Mouse (Mus musculus) intestine, embryonic 15.5 days (tissue): ENCODE measurements around the gene Ptpn18. TPM values are rescaled to one million over a fixed set of nuclear protein-coding genes. Genes with fewer than 3 reads are reported as not detected.

Source experiments
- ATAC-seq: fragments of 200-750 bp; cut with Nextera tagmentation; 2 replicates; pipeline ENCODE4 v1.8.0; 2017; ENCODE audit warnings: moderate TSS enrichment, moderate library complexity
- H3K27ac ChIP-seq: fragments of 300-500 bp; sonication (generic); 2 replicates; pipeline ENCODE4 v1.5.1; 2015; ENCODE audit warnings: mild to moderate bottlenecking, inconsistent platforms
- H3K27me3 ChIP-seq: fragments of 300-500 bp; sonication (generic); replicated peaks from 2 replicates; pipeline ENCODE4 v1.6.1; 2015; ENCODE audit warnings: inconsistent platforms
- H3K36me3 ChIP-seq: fragments of 300-500 bp; sonication (generic); 2 replicates; pipeline ENCODE4 v1.6.1; 2015; ENCODE audit warnings: inconsistent platforms
- H3K4me1 ChIP-seq: fragments of 300-500 bp; sonication (generic); replicated peaks from 2 replicates; pipeline ENCODE4 v1.6.1; 2015; ENCODE audit warnings: inconsistent platforms
- H3K4me2 ChIP-seq: fragments of 300-500 bp; sonication (generic); replicated peaks from 2 replicates; pipeline ENCODE4 v1.6.1; 2015; ENCODE audit warnings: mild to moderate bottlenecking, inconsistent platforms
- H3K4me3 ChIP-seq: fragments of 300-500 bp; sonication (generic); replicated peaks from 2 replicates; pipeline ENCODE4 v1.5.1; 2015; ENCODE audit warnings: inconsistent platforms
- H3K9ac ChIP-seq: fragments of 300-500 bp; sonication (generic); 2 replicates; pipeline ENCODE4 v1.6.1; 2015; ENCODE audit warnings: inconsistent platforms
- H3K9me3 ChIP-seq: fragments of 300-500 bp; sonication (generic); 2 replicates; pipeline ENCODE4 v1.6.1; 2016; ENCODE audit warnings: inconsistent platforms
- WGBS: fragments of 180-500 bp; shearing (Covaris S2); methylation state at CpG from one replicate; pipeline ENCODE4 v1.1.7; 2015; 5-methylcytosine and 5-hydroxymethylcytosine counted together
- polyA plus RNA-seq: library from polyadenylated mRNA; unstranded; fragments of >200 nt; fragmentation: Nextera tagmentation; extraction: Ambion mirVana; gene quantifications from 2 replicates; pipeline ENCODE4 v1.2.1, GENCODE M21; 2015

The Ptpn18 gene
- polyA plus RNA-seq, result 22.9 and 28.5 TPM in 2 replicates

DNA sequence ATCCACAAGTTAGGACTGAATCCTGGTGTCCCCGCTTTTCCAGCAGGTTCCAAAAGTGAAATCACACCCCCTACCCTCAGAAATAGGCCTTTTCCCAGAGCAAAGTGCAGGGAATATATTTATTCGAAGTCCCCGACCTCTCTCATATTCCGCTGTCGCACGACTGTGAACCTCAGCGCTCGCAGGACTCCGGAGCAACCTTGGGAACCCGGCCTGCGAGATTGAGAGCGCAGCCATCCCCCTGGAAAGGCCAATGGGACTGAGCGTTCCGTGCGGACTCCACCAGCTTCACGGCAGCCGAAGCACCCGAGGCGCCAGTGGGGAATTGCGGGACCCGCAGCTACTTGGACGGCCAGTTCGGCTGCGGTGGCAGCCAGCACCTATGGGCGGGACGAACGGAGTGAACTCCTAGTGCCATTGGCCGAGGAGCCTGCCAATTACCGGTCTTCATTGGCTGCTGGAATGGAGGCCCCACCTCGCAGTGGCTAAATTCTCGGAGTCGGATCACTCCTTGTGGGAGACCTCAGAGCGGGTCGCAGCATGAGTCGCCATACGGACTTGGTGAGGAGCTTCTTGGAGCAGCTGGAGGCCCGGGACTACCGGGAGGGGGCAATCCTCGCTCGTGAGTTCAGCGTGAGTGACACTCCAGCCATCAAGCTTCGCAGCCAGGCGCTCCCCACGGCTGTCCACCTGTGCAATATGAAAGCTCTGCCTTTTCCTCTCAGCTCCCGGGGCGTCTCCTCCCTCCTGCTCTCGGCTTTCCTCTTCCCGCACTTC, at the start of gene Ptpn18:
Gene Ptpn18, plus strand, starts transcription at position 479 of the 777 bp plus-strand sequence.
- peak within 1 kb of the TSS; percentile 60 for H3K27ac ChIP-seq

DNA sequence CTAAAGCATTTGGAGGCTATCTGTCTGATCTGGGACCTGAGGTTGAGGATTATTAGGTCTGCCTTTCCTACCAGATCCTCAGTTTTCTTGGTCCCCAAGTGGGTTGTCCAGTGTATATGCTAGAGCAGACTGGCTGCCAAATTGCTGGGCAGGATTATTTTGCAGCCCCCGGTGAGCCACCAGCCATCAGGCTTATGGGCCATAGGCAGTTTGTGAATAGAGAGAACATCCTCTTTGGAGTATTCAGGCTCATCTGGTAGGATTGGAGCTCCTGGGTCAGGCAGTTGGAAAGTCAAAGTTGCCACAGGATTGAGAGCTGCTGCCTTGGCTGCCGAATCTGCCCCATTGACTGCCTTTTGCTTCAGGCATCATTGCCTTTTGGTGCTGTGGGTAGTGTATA, 31.1 kb upstream of the Ptpn18 start:
- no peak for ATAC-seq
- Histone ChIP-seq H3K9me3 (peaks cover 18% of the 10 kb centered on the region; the same call in 1 of the 2 replicates), H3K27me3 (no peaks in the 10 kb centered on the region), H3K36me3 (peaks cover 12% of the 10 kb centered on the region; the same call in 1 of the 2 replicates), H3K9ac (no peak overlapping the region), H3K27ac (no peak overlapping the region), H3K4me2 (no peak overlapping the region), H3K4me3 (no peak overlapping the region), H3K4me1 (no peaks in the 10 kb centered on the region)
- 98% methylated on average over 2 of the region's 2 CpGs for WGBS

More for the DNA sequence above, at the start of gene Ptpn18:
- Histone ChIP-seq H3K4me1 (0 out of 2 replicates have a peak, but pooled peaks cover 6% of the 10 kb centered on the region), H3K4me3 (peak within 1 kb of the TSS; percentile 54), H3K9ac (peak within 1 kb of the TSS; percentile 54), H3K9me3 (no peaks in the 10 kb centered on the region), H3K36me3 (no peaks in the 10 kb centered on the region), H3K4me2 (peak within 1 kb of the TSS; percentile 82), H3K27me3 (no peaks in the 10 kb centered on the region)
- peak; percentile 98 for ATAC-seq
- under 1% methylated on average over 48 of the region's 48 CpGs for WGBS

DNA sequence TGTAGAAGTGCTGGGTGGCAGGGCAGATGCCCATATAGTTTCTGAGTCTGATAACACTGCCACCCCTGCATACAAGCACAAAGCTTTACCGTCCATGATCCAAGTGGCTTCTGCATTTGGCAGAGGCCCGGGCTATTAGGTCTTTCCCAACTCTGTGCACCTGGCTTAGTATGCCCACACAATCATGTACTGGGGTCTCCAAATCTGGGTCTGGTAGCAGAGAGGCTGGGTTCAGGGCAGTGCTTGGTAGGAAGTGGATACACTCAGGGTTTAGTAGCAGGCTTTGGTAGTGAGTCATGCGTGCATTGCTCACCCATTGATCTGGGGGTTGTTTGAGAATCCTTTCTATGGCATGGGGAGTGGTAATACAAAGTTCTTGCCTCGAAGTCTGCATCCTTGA, 30.3 kb upstream of the Ptpn18 start:
- WGBS, result 95% methylated on average over 4 of the region's 4 CpGs
- Histone ChIP-seq H3K36me3 (peaks cover 12% of the 10 kb centered on the region; the same call in 1 of the 2 replicates), H3K4me1 (peaks cover 3% of the 10 kb centered on the region; the same call in 1 of the 2 replicates), H3K9me3 (peaks cover 18% of the 10 kb centered on the region; the same call in 1 of the 2 replicates), H3K4me2 (no peak overlapping the region), H3K27me3 (no peaks in the 10 kb centered on the region), H3K27ac (no peak overlapping the region), H3K9ac (no peak overlapping the region), H3K4me3 (no peak overlapping the region)
- no peak for ATAC-seq

DNA sequence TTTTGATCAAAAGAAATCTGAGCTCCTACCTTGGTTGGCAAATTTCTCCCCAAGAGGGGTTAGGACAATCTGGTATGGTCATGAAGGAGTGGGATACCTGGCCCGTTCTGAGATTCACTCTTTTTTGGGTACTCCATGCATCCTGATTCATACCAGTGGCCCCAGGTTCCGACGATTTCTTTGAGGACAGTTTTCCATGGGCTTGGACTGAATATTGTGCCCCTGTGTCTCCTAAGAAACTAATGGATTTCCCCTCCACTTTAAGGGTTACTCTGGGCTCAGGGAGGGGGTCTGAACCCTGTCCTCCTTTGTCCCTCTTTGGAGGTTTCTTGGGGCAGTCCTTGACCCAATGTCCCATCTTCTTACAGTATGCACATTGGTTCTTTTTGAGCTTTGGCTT, 28.6 kb upstream of the Ptpn18 start:
- Histone ChIP-seq H3K27ac (no peak overlapping the region), H3K9me3 (peaks cover 18% of the 10 kb centered on the region; the same call in 1 of the 2 replicates), H3K4me3 (no peak overlapping the region), H3K36me3 (peaks cover 12% of the 10 kb centered on the region; the same call in 1 of the 2 replicates), H3K4me1 (peaks cover 3% of the 10 kb centered on the region; the same call in 1 of the 2 replicates), H3K9ac (no peak overlapping the region), H3K4me2 (no peak overlapping the region), H3K27me3 (no peaks in the 10 kb centered on the region)
- 98% methylated on average over 3 of the region's 3 CpGs for WGBS
- no peak for ATAC-seq

DNA sequence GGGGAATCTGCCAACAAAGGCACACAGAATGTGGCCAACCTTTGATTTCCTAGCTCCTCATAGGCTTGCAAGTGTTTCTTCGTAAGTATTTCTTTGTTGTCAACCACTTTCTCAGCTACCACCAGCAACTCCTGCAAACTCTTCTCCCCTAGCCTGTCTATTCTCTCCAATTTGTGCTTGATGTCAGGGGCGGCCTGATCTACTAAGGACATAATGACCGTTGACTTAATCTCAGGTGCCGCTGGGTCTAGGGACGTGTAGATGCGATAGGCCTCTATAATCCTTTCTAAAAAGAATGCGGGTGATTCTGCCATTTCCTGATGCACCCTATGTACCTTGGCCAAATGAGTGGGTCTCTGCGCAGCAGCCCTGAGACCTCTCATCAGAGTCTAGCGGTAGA, 28.1 kb upstream of the Ptpn18 start:
- 96% methylated on average over 9 of the region's 9 CpGs for WGBS
- Histone ChIP-seq H3K27ac (no peak overlapping the region), H3K4me3 (no peak overlapping the region), H3K9ac (no peak overlapping the region), H3K27me3 (no peaks in the 10 kb centered on the region), H3K9me3 (peaks cover 18% of the 10 kb centered on the region; the same call in 1 of the 2 replicates), H3K36me3 (peaks cover 12% of the 10 kb centered on the region; the same call in 1 of the 2 replicates), H3K4me2 (no peak overlapping the region), H3K4me1 (peaks cover 3% of the 10 kb centered on the region; the same call in 1 of the 2 replicates)
- ATAC-seq, result no peak

DNA sequence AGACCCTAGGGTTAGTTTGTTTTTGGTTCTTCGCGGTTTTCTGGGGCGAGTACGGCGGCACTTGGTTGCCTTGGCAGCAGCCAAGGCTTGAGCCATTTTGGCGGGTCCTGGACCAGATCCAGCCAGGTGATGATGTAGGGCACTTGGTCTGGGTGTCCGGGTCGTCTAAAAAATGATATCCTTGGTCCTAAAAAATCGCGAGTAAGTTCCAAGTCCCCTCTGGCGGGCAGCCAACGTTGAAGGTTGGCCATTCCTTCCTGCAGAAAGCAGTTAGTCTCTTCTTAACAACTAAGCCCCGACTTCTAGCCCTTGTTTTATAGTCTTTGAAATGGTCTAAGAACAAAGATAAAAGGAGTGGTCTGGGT, 27.2 kb upstream of the Ptpn18 start:
- WGBS, result 55% methylated on average over 13 of the region's 13 CpGs
- peak overlapping the region; percentile 43 for H3K4me3 ChIP-seq
- peaks cover 18% of the 10 kb centered on the region; the same call in 1 of the 2 replicates for H3K9me3 ChIP-seq
- H3K9ac ChIP-seq, result no peak overlapping the region
- peak overlapping the region; percentile 67 for H3K4me2 ChIP-seq
- no peaks in the 10 kb centered on the region for H3K27me3 ChIP-seq
- ATAC-seq, result no peak
- H3K27ac ChIP-seq, result peak overlapping the region; percentile 33; the same call in 1 of the 2 replicates
- peaks cover 3% of the 10 kb centered on the region; the same call in 1 of the 2 replicates for H3K4me1 ChIP-seq
- peaks cover 12% of the 10 kb centered on the region; the same call in 1 of the 2 replicates for H3K36me3 ChIP-seq

DNA sequence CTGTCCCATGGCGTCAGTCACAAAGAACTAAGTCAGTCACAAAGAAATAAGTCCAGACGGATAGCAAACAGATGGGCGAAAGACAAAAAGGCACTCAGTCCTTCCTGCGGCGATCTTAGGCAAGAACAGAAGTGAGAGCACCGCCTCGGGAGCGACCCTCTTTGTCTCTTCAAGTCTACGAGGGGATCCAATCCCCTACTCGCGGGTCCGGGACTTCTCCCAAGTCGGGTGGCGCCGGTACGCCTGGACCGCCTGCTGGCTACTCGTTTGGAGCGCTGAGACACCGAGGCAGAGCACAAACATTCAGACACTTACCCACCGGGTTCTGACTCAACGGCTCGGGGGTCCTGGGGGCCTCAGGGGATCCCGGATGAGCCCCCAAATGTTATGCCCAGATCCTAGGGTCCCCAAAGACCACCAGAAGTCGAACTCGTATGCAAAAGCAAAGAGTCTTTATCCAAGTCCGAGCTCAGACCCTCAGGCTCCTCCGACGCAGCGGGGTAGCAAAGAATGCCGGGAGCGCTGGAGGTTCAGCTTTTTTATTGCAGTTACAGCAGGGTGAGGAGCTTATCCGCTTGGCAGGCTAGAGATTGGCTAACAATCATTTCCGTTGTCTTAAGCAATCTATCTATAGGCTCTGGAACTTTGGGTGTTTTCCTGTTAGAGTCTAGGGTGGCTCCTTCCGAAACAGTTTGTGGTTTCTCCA, 26.6 kb upstream of the Ptpn18 start:
- H3K4me1 ChIP-seq, result peaks cover 3% of the 10 kb centered on the region; the same call in 1 of the 2 replicates
- peaks cover 18% of the 10 kb centered on the region; the same call in 1 of the 2 replicates for H3K9me3 ChIP-seq
- H3K27me3 ChIP-seq, result no peaks in the 10 kb centered on the region
- ATAC-seq, result peak; percentile 57
- WGBS, result 9% methylated on average over 35 of the region's 35 CpGs
- H3K4me2 ChIP-seq, result peak overlapping the region; percentile 67
- peak overlapping the region; percentile 46 for H3K9ac ChIP-seq
- peak overlapping the region; percentile 43 for H3K4me3 ChIP-seq
- peaks cover 12% of the 10 kb centered on the region; the same call in 1 of the 2 replicates for H3K36me3 ChIP-seq
- H3K27ac ChIP-seq, result peak overlapping the region; percentile 33

DNA sequence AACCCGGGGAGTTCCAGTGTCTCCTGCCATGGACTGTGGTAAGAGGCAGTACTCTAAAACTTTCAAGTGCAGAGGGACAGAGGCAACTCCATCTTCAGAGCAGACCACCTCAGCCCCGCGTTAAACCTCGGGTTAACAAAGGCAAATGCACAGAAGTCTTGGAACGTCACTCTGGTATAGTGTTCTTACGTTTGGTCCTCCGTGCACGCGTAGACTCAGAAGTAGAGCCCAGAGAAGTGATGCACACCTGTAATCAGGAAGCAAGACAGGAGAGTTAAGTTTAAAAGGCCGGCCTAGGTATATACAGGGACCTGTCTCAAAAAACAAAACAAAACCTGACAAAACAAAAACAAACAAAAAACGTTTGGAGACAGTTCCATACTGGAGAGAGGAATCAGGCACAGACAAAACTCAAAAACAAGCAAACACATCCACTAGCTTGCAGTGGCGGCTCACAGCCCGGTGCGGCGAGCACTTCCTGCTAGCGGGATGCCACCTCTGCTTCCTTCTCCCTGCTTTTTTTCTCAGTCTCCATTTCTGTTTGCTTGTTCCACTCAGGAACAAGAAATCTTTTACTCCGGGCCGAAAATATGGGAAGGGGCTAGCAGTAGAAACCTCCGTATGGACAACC, 25.6 kb upstream of the Ptpn18 start:
- Histone ChIP-seq H3K9me3 (peaks cover 18% of the 10 kb centered on the region; the same call in 1 of the 2 replicates), H3K4me1 (peaks cover 3% of the 10 kb centered on the region), H3K27ac (peak overlapping the region; percentile 20; the same call in 1 of the 2 replicates), H3K36me3 (peaks cover 12% of the 10 kb centered on the region; the same call in 1 of the 2 replicates), H3K9ac (no peak overlapping the region), H3K27me3 (no peaks in the 10 kb centered on the region), H3K4me2 (peak overlapping the region; percentile 67), H3K4me3 (peak overlapping the region; percentile 50)
- WGBS, result 11% methylated on average over 19 of the region's 19 CpGs
- peak; percentile 26 for ATAC-seq

DNA sequence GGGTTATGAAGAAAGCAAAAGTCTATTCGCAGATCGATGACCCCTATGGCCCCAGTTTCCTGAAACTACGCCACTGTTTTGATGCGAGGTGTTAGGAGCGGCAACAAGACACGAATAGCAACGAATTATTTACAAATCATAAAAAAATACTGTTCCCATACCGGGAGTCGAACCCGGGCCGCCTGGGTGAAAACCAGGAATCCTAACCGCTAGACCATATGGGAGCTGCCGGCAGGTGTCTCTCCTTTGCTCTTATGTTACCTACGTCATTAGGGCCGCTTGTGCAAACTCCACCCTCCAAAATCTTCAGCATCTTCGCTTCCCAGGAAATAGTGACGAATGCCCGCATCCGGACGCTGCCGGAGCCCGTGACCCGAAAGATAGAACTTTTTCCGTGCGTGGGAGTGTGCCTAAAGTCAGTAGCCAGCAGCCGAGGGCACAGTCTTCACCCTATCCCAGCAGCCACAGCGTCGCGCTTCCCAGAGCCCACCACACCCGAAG, 24.9 kb upstream of the Ptpn18 start:
- Histone ChIP-seq H3K27me3 (no peaks in the 10 kb centered on the region), H3K4me2 (peak overlapping the region; percentile 67), H3K36me3 (peaks cover 12% of the 10 kb centered on the region; the same call in 1 of the 2 replicates), H3K9ac (peak overlapping the region; percentile 49), H3K4me1 (peaks cover 3% of the 10 kb centered on the region), H3K27ac (peak overlapping the region; percentile 45; the same call in 1 of the 2 replicates), H3K4me3 (peak overlapping the region; percentile 50), H3K9me3 (peaks cover 16% of the 10 kb centered on the region; the same call in 1 of the 2 replicates)
- WGBS, result under 1% methylated on average over 30 of the region's 30 CpGs
- peak; percentile 21 for ATAC-seq

DNA sequence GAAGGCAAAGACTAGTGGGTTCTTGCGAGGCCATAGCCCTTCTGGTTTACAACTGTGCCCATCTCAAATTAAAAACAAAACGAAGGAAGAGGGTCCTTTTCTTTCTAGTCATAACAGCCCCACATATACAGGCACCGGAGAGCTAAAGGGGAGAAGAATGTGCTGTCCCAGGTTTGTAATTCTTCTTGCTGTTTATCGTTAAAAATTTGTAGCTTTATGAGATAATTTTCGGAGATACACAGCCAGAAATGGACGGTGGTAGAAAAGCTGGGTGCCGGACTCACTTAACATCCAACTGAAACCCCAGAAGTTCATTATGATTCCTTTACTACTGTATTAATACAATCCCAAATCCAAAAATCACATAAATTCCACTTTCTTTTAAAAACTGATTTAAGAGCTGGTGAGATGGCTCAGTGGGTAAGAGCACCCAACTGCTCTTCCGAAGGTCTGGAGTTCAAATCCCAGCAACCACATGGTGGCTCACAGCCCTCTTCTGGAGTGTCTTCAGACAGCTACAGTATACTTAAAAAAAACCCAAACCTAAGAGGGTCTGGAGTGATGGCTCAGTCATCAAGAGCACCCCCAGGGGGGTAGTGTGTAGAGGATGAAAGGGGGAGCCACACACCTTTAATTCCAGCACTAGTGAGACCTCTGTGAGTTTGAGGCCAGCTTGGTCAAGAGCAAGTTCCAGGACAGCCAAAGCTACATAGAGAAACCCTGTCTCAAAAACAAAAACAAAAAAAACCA, 24.0 kb upstream of the Ptpn18 start:
- peak overlapping the region; percentile 49 for H3K9ac ChIP-seq
- no peak for ATAC-seq
- peaks cover 12% of the 10 kb centered on the region; the same call in 1 of the 2 replicates for H3K9me3 ChIP-seq
- peaks cover 12% of the 10 kb centered on the region; the same call in 1 of the 2 replicates for H3K36me3 ChIP-seq
- H3K4me2 ChIP-seq, result peak overlapping the region; percentile 67
- H3K27ac ChIP-seq, result 0 out of 2 replicates have a peak overlapping the region, but pooled peaks have one; percentile 45
- WGBS, result 32% methylated on average over 8 of the region's 8 CpGs
- peaks cover 3% of the 10 kb centered on the region for H3K4me1 ChIP-seq
- peak overlapping the region; percentile 50 for H3K4me3 ChIP-seq
- no peaks in the 10 kb centered on the region for H3K27me3 ChIP-seq

DNA sequence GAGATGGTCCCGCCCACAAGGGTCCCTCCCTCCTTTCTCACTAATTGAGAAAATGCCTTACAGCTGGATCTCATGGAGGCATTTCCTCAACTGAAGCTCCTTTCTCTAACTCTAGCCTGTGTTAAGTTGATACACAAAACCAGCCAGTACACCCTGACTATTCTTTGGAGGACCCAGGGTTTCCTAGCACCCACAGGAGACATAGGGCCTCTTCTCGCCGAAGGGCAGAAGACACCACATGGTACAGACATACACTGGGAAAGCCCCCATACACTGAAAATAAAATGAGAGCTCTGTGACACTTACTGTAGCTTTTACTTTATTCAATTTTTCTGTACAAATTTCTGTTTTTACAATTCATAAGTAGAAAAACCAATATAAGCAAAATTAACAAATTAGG, 23.2 kb upstream of the Ptpn18 start:
- Histone ChIP-seq H3K27ac (no peak overlapping the region), H3K4me2 (no peak overlapping the region), H3K36me3 (peaks cover 6% of the 10 kb centered on the region; the same call in 1 of the 2 replicates), H3K4me1 (peaks cover 5% of the 10 kb centered on the region), H3K9ac (no peak overlapping the region), H3K27me3 (no peaks in the 10 kb centered on the region), H3K4me3 (no peak overlapping the region), H3K9me3 (0 out of 2 replicates have a peak, but pooled peaks cover 5% of the 10 kb centered on the region)
- no peak for ATAC-seq
- WGBS, result 93% methylated on average over 3 of the region's 3 CpGs
